ENCODE assay signal across 6 mouse cellular contexts in genomic region chr3:79425441-79425840, GRCm38 (mm10).
"Had no signal": no experiment of that assay in that cellular context is flagged by ENCODE, and none has a peak within 500 bp of the region (broad histone marks: within the 10 kb centered on the region; RNA-seq: fewer than 3 reads in every experiment).

No protein-coding gene starts in this region.

- DNase-seq: kidney, adult 18-20 months; kidney, postnatal 14 days; lung, adult 2 months; lung, postnatal 10 days; spleen, adult 18-20 months; thymus, postnatal 4 days had no signal
